Mouse (Mus musculus) intestine, embryonic 14.5 days (tissue): ENCODE results near the gene Fut7. TPM values are rescaled to one million over a fixed set of nuclear protein-coding genes. Genes with fewer than 3 reads are reported as not detected.

Experiments used
- ATAC-seq: fragments of 200-750 bp; cut with Nextera tagmentation; replicated peaks from 2 replicates; pipeline ENCODE4 v1.8.0; 2017; ENCODE audit warnings: low read depth, moderate number of reproducible peaks, moderate TSS enrichment, moderate library complexity; ENCODE audit not compliant: low FRiP score, low TSS enrichment
- DNase-seq: peaks from one replicate; pipeline ENCODE4 v3.0.0-alpha.2; 2018; ENCODE audit warnings: low spot score
- H3K27ac ChIP-seq: fragments of 300-500 bp; sonication (generic); 2 replicates; pipeline ENCODE4 v1.5.1; 2014; ENCODE audit warnings: low read depth, mild to moderate bottlenecking, control low read depth
- H3K27me3 ChIP-seq: fragments of 300-500 bp; sonication (generic); replicated peaks from 2 replicates; pipeline ENCODE4 v1.6.1; 2014; ENCODE audit warnings: low read length, control low read depth; ENCODE audit not compliant: control insufficient read depth, insufficient read depth
- H3K36me3 ChIP-seq: fragments of 300-500 bp; sonication (generic); 2 replicates; pipeline ENCODE4 v1.6.1; 2014; ENCODE audit warnings: low read length, control low read depth; ENCODE audit not compliant: control insufficient read depth, insufficient read depth
- H3K4me1 ChIP-seq: fragments of 300-500 bp; sonication (generic); replicated peaks from 2 replicates; pipeline ENCODE4 v1.6.1; 2014; ENCODE audit warnings: low read length, control low read depth, mixed read lengths; ENCODE audit not compliant: control insufficient read depth, insufficient read depth
- H3K4me2 ChIP-seq: fragments of 300-500 bp; sonication (generic); 2 replicates; pipeline ENCODE4 v1.6.1; 2014; ENCODE audit warnings: low read length
- H3K4me3 ChIP-seq: fragments of 300-500 bp; sonication (generic); 2 replicates; pipeline ENCODE4 v1.5.1; 2014; ENCODE audit warnings: low read depth, low read length, control low read depth, mixed read lengths
- H3K9ac ChIP-seq: fragments of 300-500 bp; sonication (generic); 2 replicates; pipeline ENCODE4 v1.6.1; 2014; ENCODE audit warnings: mild to moderate bottlenecking, low read length
- H3K9me3 ChIP-seq: fragments of 300-500 bp; sonication (generic); 2 replicates; pipeline ENCODE4 v1.6.1; 2016; ENCODE audit warnings: low read length, control low read depth; ENCODE audit not compliant: control insufficient read depth
- WGBS: fragments of 180-500 bp; shearing (Covaris S2); extraction: QIAGEN DNeasy Blood & Tissue Kit; methylation state at CpG from one replicate; pipeline ENCODE4 v1.1.7; 2014; 5-methylcytosine and 5-hydroxymethylcytosine counted together
- polyA plus RNA-seq: library from polyadenylated mRNA; unstranded; fragments of >200 nt; fragmentation: Nextera tagmentation; extraction: Ambion mirVana; gene quantifications from 2 replicates; pipeline ENCODE4 v1.2.1, GENCODE M21; 2014

Fut7 gene
- polyA plus RNA-seq, 1 experiment from 2014 or later: not detected

DNA sequence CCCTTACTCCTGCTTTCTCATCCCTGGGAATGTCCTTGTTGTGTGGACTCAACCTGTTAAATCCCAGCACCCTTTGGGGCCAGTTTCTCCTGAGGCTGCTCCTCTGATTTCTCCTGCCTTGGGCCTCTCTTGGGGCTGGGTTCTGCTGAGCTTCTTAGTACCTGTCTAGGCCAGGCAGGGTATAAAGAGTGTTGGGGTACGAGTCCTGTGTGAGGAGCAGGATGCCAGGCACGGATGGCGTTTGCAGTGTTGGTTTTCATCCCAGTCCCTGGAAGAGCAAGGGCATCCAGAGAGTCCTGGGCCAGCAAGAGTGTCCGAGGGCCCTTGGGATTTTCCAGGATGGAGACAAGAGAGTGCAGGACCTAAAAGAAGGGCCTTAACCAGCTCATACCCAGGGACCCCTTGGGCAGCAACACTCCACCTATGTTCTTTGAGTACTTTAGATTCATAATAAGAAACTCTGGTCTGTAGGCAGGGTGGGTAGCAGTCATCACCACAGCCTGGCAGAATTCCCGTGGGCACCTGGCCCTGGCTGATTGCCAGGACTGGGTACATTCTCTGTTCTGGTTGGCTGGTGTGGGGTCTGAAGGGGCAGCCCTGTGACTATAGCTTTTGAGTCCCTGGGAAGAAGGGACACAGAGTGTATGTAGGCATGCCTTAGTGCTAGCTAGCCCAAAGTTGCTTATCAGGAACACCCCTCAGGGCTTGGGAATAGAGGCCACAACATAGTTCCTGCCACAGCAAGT is 6.5 kb downstream of the Fut7 start:
- Histone ChIP-seq H3K9me3 (no peaks in the 10 kb centered on the region), H3K36me3 (no peaks in the 10 kb centered on the region), H3K9ac (no peak overlapping the region), H3K27me3 (peaks cover 17% of the 10 kb centered on the region), H3K4me3 (no peak overlapping the region; the same call in 1 of the 2 replicates), H3K27ac (no peak overlapping the region), H3K4me1 (no peaks in the 10 kb centered on the region), H3K4me2 (peak overlapping the region; percentile 82)
- DNase-seq (peak; percentile 59), ATAC-seq (no peak)
- WGBS: 71% methylated on average over 5 of the region's 5 CpGs

DNA sequence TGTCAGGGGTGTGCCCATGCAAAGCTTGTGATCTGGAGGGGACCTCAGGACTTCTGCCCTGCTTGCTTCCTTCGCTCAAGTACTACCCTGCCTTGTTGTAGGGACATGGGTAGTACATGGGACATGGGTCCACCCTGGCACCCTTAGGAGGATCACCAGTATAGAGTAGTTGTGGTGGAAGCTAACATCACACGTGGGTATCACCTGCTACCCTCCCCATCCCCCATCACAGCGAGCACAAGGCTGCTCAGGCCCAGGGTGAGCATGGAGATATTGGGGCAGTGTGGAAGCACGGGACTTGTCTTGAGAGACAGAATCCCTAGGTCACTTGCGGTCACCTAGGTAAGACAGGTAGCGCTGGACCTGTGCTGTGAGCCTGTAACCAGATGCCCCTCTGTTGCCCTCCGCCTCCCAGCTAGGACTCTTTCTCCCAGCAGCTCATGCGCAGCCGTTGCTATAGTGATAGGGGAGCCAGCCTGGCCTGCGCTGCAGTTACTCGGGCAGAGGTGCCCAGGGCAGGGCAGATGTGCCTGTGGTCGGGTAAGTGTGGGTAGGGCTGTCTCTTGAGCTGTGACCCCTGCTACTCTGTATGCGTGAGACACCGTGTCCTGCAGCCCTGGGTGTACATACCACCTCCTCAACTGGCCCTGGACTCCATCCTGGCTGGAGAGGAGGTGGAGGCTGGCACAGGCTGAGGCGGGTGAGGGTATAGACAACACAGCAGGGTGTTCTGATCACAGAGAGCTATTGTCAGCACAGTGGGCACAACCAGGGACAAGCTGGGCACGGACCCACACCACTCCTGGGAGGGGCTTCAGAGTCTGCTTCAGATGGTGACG is 7.5 kb downstream of the Fut7 start:
- 73% methylated on average over 17 of the region's 17 CpGs for WGBS
- Histone ChIP-seq H3K4me1 (no peaks in the 10 kb centered on the region), H3K4me2 (no peak overlapping the region), H3K4me3 (no peak overlapping the region), H3K27me3 (peaks cover 7% of the 10 kb centered on the region; the same call in 1 of the 2 replicates), H3K9me3 (no peaks in the 10 kb centered on the region), H3K27ac (no peak overlapping the region), H3K9ac (no peak overlapping the region), H3K36me3 (no peaks in the 10 kb centered on the region)
- no peak for DNase-seq
- ATAC-seq: no peak

DNA sequence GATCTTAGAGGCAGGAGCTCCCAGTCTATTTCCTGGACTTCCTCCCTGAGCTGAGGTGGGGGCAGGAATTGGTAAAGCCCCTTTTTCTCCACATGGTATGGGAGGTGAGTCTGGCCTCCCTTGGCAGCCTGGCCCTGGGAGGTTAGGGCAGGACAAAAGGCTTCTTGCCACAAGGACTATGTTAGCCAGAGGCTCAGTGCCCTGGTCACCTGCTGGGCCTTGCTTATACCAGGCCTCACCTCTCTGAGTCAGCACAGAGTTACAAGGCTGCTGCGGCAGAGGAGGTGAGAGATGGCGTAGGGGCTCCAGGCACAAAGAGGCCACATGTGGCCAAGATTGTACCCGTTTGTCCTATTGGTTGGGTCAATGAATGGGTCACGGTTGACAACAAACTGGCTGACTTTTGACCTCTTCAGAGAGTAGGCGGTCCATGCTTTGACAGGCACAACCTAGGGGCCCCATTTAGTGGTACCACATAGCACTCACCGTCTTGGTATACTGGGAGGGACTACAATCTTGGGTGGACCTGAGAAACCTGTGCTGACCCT is 8.3 kb downstream of the Fut7 start:
- Histone ChIP-seq H3K9ac (no peak overlapping the region), H3K4me1 (no peaks in the 10 kb centered on the region), H3K27ac (no peak overlapping the region), H3K27me3 (peaks cover 3% of the 10 kb centered on the region; the same call in 1 of the 2 replicates), H3K36me3 (no peaks in the 10 kb centered on the region), H3K9me3 (no peaks in the 10 kb centered on the region), H3K4me3 (no peak overlapping the region), H3K4me2 (no peak overlapping the region)
- 81% methylated on average over 6 of the region's 6 CpGs for WGBS
- DNase-seq: no peak
- no peak for ATAC-seq

DNA sequence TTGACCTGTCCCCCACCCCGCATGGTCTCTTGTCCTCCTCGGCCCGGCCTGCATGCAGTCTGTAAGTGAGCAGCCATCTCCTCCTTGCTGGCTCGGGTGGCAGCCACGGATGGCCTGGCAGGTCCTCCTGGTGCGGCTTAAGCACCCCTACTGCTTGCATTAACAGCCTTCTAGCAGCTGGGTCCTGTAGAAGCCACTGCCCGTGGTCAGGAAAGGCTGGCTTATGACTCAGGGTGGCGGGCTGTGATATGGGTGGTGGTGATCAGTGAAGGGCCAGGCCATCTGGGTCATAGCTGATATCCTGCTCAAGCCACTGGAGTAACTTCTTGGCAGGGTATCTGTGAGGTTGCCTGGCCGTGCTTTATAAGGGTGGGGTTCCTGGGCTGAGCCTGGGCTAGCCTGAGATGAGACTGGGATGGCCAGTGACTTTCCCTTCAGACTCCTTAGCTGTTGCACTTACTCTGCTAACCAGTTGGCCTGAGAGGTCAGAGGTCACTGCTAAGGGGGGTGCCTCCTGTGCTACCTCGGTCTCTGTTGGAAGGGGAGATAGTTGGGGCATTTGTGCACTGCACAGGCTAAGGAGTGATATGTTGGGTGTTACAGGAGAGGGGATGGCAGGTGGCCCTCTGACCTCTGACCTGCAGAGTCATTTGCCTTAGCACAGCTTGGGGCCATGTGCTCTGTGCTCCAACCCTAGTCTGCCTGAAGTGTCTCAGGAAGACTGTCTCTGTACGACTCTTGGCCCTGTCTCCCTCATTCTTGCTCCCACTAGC is 9.4 kb downstream of the Fut7 start:
- no peak for DNase-seq
- no peak overlapping the region for H3K27ac ChIP-seq
- no peak overlapping the region for H3K9ac ChIP-seq
- H3K4me1 ChIP-seq: no peaks in the 10 kb centered on the region
- H3K36me3 ChIP-seq: no peaks in the 10 kb centered on the region
- ATAC-seq: no peak
- H3K9me3 ChIP-seq: no peaks in the 10 kb centered on the region
- no peak overlapping the region for H3K4me2 ChIP-seq
- WGBS: 74% methylated on average over 11 of the region's 11 CpGs
- H3K27me3 ChIP-seq: peaks cover 3% of the 10 kb centered on the region; the same call in 1 of the 2 replicates
- H3K4me3 ChIP-seq: no peak overlapping the region

DNA sequence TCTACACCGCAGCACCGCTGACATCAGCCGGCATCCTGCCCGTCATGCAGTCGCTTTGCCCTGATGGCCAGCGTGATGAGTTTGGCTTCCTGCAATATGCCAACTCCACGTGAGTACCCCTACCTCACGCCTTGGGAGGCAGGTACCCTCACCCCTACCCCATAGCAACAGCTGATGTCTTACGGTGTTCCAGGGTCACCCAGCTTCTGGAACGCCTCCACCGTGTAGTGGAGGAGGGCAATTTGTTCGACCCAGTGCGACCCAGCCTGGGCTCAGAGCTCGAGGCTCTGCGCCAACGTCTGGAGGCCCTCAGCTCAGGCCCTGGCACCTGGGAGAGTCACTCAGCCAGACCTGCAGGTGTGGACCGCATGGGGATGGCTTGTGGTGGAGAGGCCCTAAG is 10.0 kb downstream of the Fut7 start:
- no peak for ATAC-seq
- Histone ChIP-seq H3K4me2 (no peak overlapping the region), H3K4me1 (no peaks in the 10 kb centered on the region), H3K27me3 (peaks cover 3% of the 10 kb centered on the region; the same call in 1 of the 2 replicates), H3K9me3 (no peaks in the 10 kb centered on the region), H3K36me3 (no peaks in the 10 kb centered on the region), H3K4me3 (no peak overlapping the region), H3K27ac (no peak overlapping the region), H3K9ac (no peak overlapping the region)
- WGBS: 86% methylated on average over 17 of the region's 17 CpGs
- DNase-seq: no peak

DNA sequence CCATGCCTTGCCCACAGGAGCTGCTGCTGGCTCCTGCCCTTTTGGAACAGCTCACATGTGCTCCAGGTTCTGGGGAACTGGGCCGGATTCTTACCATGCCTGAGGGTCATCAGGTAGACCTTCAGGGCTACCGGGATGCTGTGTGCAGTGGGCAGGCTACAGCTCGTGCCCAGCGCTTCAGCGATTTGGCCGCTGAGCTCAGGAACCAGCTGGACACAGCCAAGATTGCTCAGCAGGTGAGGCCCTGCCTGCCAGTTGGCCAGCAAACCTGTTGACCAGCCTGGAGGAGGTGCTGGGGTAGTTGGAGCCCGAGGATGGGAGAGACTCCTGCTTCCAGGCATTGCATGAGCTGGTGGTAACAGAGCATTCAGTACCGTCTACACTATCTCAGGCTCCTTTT is 11.2 kb downstream of the Fut7 start:
- no peak for ATAC-seq
- Histone ChIP-seq H3K4me2 (no peak overlapping the region), H3K27ac (no peak overlapping the region), H3K4me1 (no peaks in the 10 kb centered on the region), H3K9me3 (no peaks in the 10 kb centered on the region), H3K27me3 (peaks cover 3% of the 10 kb centered on the region; the same call in 1 of the 2 replicates), H3K36me3 (no peaks in the 10 kb centered on the region), H3K4me3 (no peak overlapping the region), H3K9ac (no peak overlapping the region)
- WGBS: 89% methylated on average over 8 of the region's 8 CpGs
- no peak for DNase-seq

DNA sequence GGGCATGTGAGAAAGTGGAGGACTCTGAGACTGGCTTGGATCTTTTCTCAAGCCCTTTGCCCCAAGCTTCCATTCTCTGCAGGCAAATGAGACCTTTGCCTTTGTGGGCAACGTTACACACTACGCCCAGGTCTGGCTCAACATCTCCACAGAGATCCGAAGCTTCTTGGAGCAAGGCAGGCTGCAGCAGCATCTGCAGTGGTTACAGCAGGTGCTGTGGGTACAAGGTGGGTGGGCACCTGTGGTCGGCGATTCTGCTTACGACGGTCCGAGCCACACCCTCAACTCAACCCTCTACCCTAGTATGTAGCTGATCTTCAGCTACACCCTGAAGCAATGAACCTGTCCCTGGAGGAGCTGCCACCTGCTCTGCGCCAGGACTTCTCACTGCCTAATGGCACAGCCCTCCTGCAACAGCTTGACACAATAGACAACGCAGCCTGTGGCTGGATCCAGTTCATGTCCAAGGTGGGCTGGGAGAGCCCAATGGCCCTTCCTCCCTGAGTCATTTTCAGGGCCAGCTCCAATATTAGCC is 13.3 kb downstream of the Fut7 start:
- DNase-seq (no peak), ATAC-seq (no peak)
- Histone ChIP-seq H3K9me3 (no peaks in the 10 kb centered on the region), H3K27me3 (no peaks in the 10 kb centered on the region), H3K4me1 (no peaks in the 10 kb centered on the region), H3K4me2 (no peak overlapping the region), H3K36me3 (no peaks in the 10 kb centered on the region), H3K9ac (no peak overlapping the region), H3K27ac (no peak overlapping the region), H3K4me3 (no peak overlapping the region)
- 87% methylated on average over 10 of the region's 10 CpGs for WGBS

DNA sequence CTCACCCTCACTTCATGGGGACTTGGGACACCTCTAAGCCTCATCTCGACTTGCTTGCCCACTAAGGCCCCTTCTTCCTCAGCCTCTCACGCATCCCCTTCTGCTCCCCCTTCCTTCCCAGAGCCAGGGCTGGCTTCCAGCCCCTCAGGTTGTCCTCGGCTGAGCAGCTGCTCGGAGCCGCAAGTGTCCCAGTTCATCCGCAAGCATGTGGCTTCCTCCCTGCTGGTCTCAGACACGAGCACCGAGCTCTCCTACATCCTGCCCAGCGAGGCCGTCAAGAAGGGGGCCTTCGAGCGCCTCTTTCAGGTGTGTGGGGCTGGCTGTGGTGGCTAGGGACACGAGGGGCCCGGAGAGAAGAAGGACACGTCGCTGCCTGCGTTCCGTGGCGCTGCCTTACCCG is 18.0 kb downstream of the Fut7 start:
- no peak for ATAC-seq
- DNase-seq: no peak
- Histone ChIP-seq H3K27me3 (no peaks in the 10 kb centered on the region), H3K36me3 (0 out of 2 replicates have a peak, but pooled peaks cover 6% of the 10 kb centered on the region), H3K9me3 (no peaks in the 10 kb centered on the region), H3K9ac (no peak overlapping the region), H3K4me1 (no peaks in the 10 kb centered on the region), H3K27ac (no peak overlapping the region), H3K4me2 (no peak overlapping the region), H3K4me3 (no peak overlapping the region)
- WGBS: 86% methylated on average over 20 of the region's 20 CpGs
